Mouse (Mus musculus): ENCODE data around the gene Susd2.

GRCm38 (mm10) chr10:75679204-75679603, 35.4 kb upstream of the Susd2 start:
- TF ChIP-seq POLR2A (IDR thresholded peaks at IDR 0.05; ENCODE audit: borderline replicate concordance, control insufficient read depth, low read depth, low read length) = no peak
- TF ChIP-seq CTCF (IDR thresholded peaks at IDR 0.05; ENCODE audit: control insufficient read depth, insufficient read depth, low read length) = no peak

Data from bone marrow, adult 2 months (tissue).